Mouse (Mus musculus) C2C12 (cell line): Measurements from ENCODE around the gene Ugt1a10.

ENCODE experiments used
- FOSL1 ChIP-seq: IDR thresholded peaks from one replicate; pipeline ENCODE4 v1.8.0; 2011; ENCODE audit warnings: mild to moderate bottlenecking, low read length; ENCODE audit not compliant: poor library complexity, insufficient read depth, severe bottlenecking
- MYOG ChIP-seq: IDR thresholded peaks from one replicate; pipeline ENCODE4 v1.6.1; 2011; ENCODE audit not compliant: control insufficient read depth, insufficient read length; ENCODE audit errors: extremely low read depth

GRCm38 (mm10) chr1:88222216-88222615 is 167.0 kb downstream of the Ugt1a10 start:
- TF ChIP-seq MYOG: no peak
- no peak for TF ChIP-seq FOSL1
